Mouse (Mus musculus) thymus, adult 2 months (tissue): ENCODE results near the gene Plau. TPM values are rescaled to one million over a fixed set of nuclear protein-coding genes. Genes with fewer than 3 reads are reported as not detected.

Experiments used
- DNase-seq: peaks from one replicate; pipeline ENCODE4 v3.0.0; 2021
- H3K27ac ChIP-seq: fragments of 200-500 bp; 2 replicates; pipeline ENCODE4 v1.5.1; 2012; ENCODE audit warnings: low read length, control low read depth; ENCODE audit not compliant: control insufficient read depth, insufficient read depth
- H3K27me3 ChIP-seq: fragments of 200-500 bp; 2 replicates; pipeline ENCODE4 v1.6.1; 2012; ENCODE audit warnings: mild to moderate bottlenecking, low read length, moderate library complexity, mixed read lengths; ENCODE audit not compliant: control insufficient read depth, insufficient read depth
- H3K36me3 ChIP-seq: fragments of 200-500 bp; 2 replicates; pipeline ENCODE4 v1.6.1; 2012; ENCODE audit warnings: mild to moderate bottlenecking, low read length, moderate library complexity; ENCODE audit not compliant: control insufficient read depth, insufficient read depth
- H3K4me1 ChIP-seq: fragments of 200-500 bp; replicated peaks from 2 replicates; pipeline ENCODE4 v1.6.1; 2012; ENCODE audit warnings: low read length; ENCODE audit not compliant: control insufficient read depth, insufficient read depth
- H3K4me3 ChIP-seq: fragments of 200-500 bp; 2 replicates; pipeline ENCODE4 v1.5.1; 2012; ENCODE audit warnings: mild to moderate bottlenecking, low read length, control low read depth, moderate library complexity; ENCODE audit not compliant: control insufficient read depth, insufficient read depth
- CTCF ChIP-seq: fragments of 200-500 bp; IDR thresholded peaks from 2 replicates; pipeline ENCODE4 v1.5.1; 2012; ENCODE audit warnings: mild to moderate bottlenecking, control low read depth, low read length, moderate library complexity, borderline replicate concordance; ENCODE audit not compliant: control insufficient read depth, poor library complexity, insufficient read depth; ENCODE audit errors: extremely low read depth
- POLR2A ChIP-seq: fragments of 200-500 bp; IDR thresholded peaks from 2 replicates; pipeline ENCODE4 v1.6.1; 2012; ENCODE audit warnings: mild to moderate bottlenecking, low read length, control low read depth, moderate library complexity; ENCODE audit not compliant: control insufficient read depth, poor library complexity, insufficient read depth; ENCODE audit errors: extremely low read depth
- WGBS: fragments of 180-500 bp; shearing (Covaris S2); methylation state at CpG from one replicate; pipeline ENCODE4 v1.1.7; 2018; 5-methylcytosine and 5-hydroxymethylcytosine counted together
- polyA plus RNA-seq: library from polyadenylated mRNA; depleted of rRNA; stranded (reverse); fragments of >200 nt; gene quantifications from 2 replicates; pipeline ENCODE4 v1.2.3, GENCODE M21; 2012

Gene Plau
- polyA plus RNA-seq, 1 experiment, result 5.6 TPM

DNA sequence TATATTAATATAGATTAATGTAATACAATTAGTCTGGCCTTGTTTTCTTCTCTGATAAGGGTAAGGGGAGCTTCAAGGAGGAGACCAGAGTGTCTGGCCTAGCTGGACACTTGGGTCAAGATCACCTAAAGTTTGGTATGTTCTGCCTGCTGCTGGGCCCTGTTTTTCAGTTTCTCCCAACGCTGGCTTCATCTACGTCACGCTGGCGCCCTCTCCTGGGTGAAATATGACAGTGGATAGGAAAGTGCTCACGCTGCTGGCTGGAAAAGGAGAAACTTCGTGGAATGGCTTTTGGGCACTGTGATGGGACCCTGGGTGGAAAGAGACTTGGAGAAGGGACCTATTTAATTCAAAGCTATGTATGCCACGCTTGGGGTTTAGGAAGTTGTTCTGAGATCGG, 36.8 kb downstream of the Plau start:
- Histone ChIP-seq H3K27me3 (no peaks in the 10 kb centered on the region), H3K4me3 (no peak overlapping the region), H3K4me1 (no peaks in the 10 kb centered on the region; the same call in 1 of the 2 replicates), H3K36me3 (no peaks in the 10 kb centered on the region), H3K27ac (no peak overlapping the region)
- TF ChIP-seq POLR2A, result no peak
- TF ChIP-seq CTCF, result peak; percentile 71; the same call in 1 of the 2 replicates
- peak; percentile 79 for DNase-seq
- 1% methylated on average over 8 of the region's 8 CpGs for WGBS

DNA sequence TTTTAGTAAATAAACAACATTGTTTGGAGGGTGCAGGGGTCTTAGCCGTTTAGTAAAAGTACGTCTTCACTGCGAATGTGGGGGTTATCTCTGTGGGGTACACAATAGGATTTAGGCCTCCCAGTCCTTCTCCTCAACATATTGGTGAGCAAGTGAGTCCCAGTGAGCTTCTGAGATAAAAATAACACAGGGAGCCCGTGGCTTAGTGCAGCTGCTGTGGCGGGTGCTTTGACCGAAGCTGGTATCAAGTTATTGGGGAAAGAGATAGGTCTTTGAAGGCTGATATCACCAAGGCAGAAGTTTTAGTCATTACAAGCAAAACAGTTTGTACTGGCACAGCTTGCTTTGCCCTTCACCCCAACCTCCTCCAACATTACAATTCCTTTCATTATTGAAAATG, 37.5 kb downstream of the Plau start:
- WGBS, result 22% methylated on average over 6 of the region's 6 CpGs
- no peak for DNase-seq
- no peaks in the 10 kb centered on the region for H3K27me3 ChIP-seq
- TF ChIP-seq POLR2A, result no peak
- TF ChIP-seq CTCF, result no peak
- H3K27ac ChIP-seq, result no peak overlapping the region
- no peaks in the 10 kb centered on the region; the same call in 1 of the 2 replicates for H3K4me1 ChIP-seq
- no peaks in the 10 kb centered on the region for H3K36me3 ChIP-seq
- H3K4me3 ChIP-seq, result no peak overlapping the region

DNA sequence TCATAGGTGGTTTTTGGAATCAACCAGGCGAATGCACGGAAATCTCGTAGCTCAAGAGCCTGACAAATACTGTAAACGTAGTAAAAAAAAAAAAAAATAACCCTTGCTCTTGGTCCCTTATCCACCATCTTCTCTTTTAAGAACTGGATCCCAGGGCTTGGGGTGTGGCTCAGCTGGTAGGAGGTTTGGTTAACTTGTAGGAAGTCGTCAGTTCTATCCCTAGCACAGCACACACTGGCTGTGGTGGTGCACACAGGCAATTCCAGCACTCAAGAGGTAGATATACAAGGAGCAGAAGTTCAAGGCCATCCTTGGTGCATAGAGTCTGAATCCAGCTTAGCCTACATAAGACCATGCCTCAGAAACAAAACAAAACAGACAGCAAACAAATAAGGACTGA, 48.2 kb downstream of the Plau start:
- peak overlapping the region; percentile 75 for H3K27ac ChIP-seq
- H3K27me3 ChIP-seq, result no peaks in the 10 kb centered on the region
- DNase-seq, result no peak
- no peak overlapping the region for H3K4me3 ChIP-seq
- H3K4me1 ChIP-seq, result peaks cover 18% of the 10 kb centered on the region
- TF ChIP-seq POLR2A, result no peak
- no peak for TF ChIP-seq CTCF
- no peaks in the 10 kb centered on the region for H3K36me3 ChIP-seq
- WGBS, result 74% methylated on average over 5 of the region's 5 CpGs

DNA sequence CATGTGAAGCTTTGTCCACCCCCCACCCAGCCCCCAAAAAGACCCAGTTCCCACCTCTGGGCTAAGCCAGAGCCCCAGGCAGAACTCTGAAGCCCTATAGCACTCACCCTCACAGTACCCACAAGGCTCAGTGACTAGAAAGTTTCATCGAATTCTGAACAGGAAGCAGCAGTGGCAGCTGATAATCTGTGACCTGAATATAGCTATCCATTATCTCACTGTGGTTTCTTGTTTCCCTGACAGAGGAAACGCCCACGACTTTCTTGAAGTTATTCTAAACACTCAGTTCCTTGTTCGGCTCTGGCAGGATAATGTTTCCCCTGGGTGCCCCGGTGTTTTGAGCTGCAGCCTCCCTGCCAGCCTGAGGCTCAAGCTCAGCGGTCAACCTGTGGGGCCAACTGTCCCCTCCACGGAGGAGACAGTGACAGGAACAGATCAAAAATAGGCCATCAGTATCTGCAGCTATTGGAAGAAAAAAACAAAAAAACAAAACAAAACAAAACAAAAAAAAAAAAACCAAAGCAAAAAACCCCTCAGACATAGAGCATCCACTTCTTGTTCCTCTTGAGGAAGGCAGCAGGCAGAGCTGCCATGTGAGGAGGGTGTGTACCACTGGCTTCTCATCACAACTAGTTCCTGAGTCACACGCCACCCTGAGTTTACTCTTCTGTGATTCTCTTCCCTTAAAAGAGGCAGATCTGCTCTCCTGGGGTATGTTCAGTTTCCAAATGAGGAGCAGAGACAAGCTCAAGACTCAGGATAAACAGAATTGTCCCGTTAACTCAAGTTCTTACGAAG, 48.8 kb downstream of the Plau start:
- DNase-seq, result peak; percentile 49
- no peak for TF ChIP-seq CTCF
- TF ChIP-seq POLR2A, result no peak
- Histone ChIP-seq H3K4me3 (no peak overlapping the region), H3K4me1 (peaks cover 18% of the 10 kb centered on the region), H3K27ac (peak overlapping the region; percentile 75), H3K27me3 (no peaks in the 10 kb centered on the region), H3K36me3 (no peaks in the 10 kb centered on the region)
- 19% methylated on average over 10 of the region's 10 CpGs for WGBS

DNA sequence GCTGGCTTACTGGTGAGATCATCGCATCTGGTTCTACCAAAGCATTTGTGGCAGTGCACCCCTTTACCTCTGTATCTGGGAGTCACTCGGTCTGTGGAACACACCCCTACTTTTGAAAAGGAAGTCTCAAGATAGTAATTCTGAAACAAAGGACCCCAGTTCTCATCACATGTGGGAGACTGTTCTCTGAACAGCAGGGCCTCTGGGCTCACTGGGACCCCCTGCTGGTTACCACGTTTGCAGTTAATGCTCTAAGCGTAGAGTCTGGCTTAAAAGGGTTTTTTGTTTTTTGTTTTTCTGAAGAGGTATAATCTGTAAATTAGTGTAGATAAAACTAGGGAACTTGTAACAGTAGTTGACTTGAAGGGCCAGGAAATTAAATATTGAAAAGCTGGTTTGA, 49.8 kb downstream of the Plau start:
- Histone ChIP-seq H3K36me3 (no peaks in the 10 kb centered on the region), H3K27me3 (no peaks in the 10 kb centered on the region), H3K4me3 (no peak overlapping the region), H3K27ac (peak overlapping the region; percentile 11; the same call in 1 of the 2 replicates), H3K4me1 (peaks cover 18% of the 10 kb centered on the region)
- TF ChIP-seq CTCF (no peak), POLR2A (no peak)
- peak; percentile 82 for DNase-seq
- WGBS, result 25% methylated on average over 4 of the region's 4 CpGs

DNA sequence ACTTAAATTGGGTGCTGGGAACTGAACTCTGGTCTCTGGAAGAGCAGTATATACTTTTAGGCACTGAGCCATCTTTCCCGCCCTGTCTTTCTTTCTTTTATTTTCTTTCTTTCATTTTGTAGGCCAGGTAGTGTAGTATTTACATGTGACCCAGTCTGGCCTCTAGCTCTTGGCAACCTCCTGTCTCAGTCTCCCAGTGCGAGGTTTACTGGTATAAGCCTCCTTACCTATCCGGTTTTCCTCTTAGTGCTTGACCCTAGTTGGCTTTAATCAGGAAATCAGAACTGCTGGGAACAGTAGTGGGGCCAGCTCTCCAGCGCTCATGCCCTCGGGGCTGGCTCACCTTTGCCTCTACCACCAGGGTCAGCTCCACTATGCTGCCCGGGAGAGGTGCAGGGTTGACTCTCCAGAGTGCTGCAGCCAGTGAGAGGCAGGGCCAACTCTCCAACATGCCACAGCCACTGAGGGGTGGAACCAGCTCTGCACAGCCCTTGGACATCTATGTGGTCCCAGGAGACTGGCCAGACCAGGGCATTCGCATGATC, 51.2 kb downstream of the Plau start:
- no peak overlapping the region for H3K4me3 ChIP-seq
- no peak for DNase-seq
- over 99% methylated on average over 7 of the region's 7 CpGs for WGBS
- no peaks in the 10 kb centered on the region for H3K27me3 ChIP-seq
- TF ChIP-seq POLR2A, result no peak
- no peak for TF ChIP-seq CTCF
- H3K36me3 ChIP-seq, result no peaks in the 10 kb centered on the region
- H3K4me1 ChIP-seq, result peaks cover 18% of the 10 kb centered on the region
- H3K27ac ChIP-seq, result no peak overlapping the region
